Mouse (Mus musculus): ENCODE data around the gene Dna2. TPM values are rescaled to one million over a fixed set of nuclear protein-coding genes. Genes with fewer than 3 reads are reported as not detected.

Gene Dna2
- polyA plus RNA-seq, 1 experiment = 0.77 TPM

- no peaks in the 10 kb centered on the region for H3K27me3 ChIP-seq (ENCODE audit: control insufficient read depth, insufficient read depth, insufficient read length)
- peak within 1 kb of the TSS; percentile 42 for H3ac ChIP-seq (ENCODE audit: control insufficient read depth, insufficient read length)
- H3K4me2 ChIP-seq (ENCODE audit: low read depth) = peak within 1 kb of the TSS; percentile 82
- H3K79me2 ChIP-seq (ENCODE audit: control insufficient read depth, insufficient read depth) = peaks cover 12% of the 10 kb centered on the region
- no peaks in the 10 kb centered on the region for H3K36me3 ChIP-seq (ENCODE audit: control insufficient read depth, insufficient read depth)
- TF ChIP-seq MYOG (IDR thresholded peaks at IDR 0.05; ENCODE audit: control insufficient read depth in 1 of 3, insufficient read depth in 1 of 3, insufficient read length in 2 of 3, low read depth in 2 of 3) (peak in 1 of 3 experiments; percentile 25), POLR2A (IDR thresholded peaks at IDR 0.05; ENCODE audit: insufficient read length, low read depth) (peak; percentile 81), POLR2AphosphoS2 (IDR thresholded peaks at IDR 0.05; ENCODE audit: insufficient read length, low read depth) (peak; percentile 64), SRF (IDR thresholded peaks at IDR 0.05; ENCODE audit: control insufficient read depth, insufficient read length, low read depth) (peak; percentile 80), TCF12 (IDR thresholded peaks at IDR 0.05; ENCODE audit: insufficient read depth, poor library complexity, severe bottlenecking) (no peak), MYOD1 (IDR thresholded peaks at IDR 0.05; ENCODE audit: control insufficient read depth in 1 of 3, insufficient read length in 2 of 3, low read depth in 2 of 3) (no peak)
- H3K4me3 ChIP-seq = peak within 1 kb of the TSS; percentile 54
Measured at GRCm38 (mm10) chr10:62919925-62920765, 26.7 kb upstream of the Dna2 start, which contains the start of gene Slc25a16. Gene Slc25a16 (plus strand): TSS chr10:62920633.

- no peak for TF ChIP-seq TCF3 (IDR thresholded peaks at IDR 0.05; ENCODE audit: insufficient read length, low read depth)
- TF ChIP-seq CEBPB (IDR thresholded peaks at IDR 0.05; ENCODE audit: insufficient read depth, poor library complexity, severe bottlenecking) = no peak
- TF ChIP-seq TCF12 (IDR thresholded peaks at IDR 0.05; ENCODE audit: insufficient read depth, poor library complexity, severe bottlenecking) = no peak
- no peak for TF ChIP-seq POLR2AphosphoS2 (IDR thresholded peaks at IDR 0.05; ENCODE audit: insufficient read length, low read depth)
- TF ChIP-seq REST (IDR thresholded peaks at IDR 0.05; ENCODE audit: insufficient read depth, insufficient read length) = no peak
- TF ChIP-seq MYOG (IDR thresholded peaks at IDR 0.05; ENCODE audit: control insufficient read depth in 1 of 3, insufficient read depth in 1 of 3, insufficient read length in 2 of 3, low read depth in 2 of 3) = no peak
- no peak for TF ChIP-seq E2F4 (IDR thresholded peaks at IDR 0.05; ENCODE audit: insufficient read depth)
- TF ChIP-seq MAX (IDR thresholded peaks at IDR 0.05; ENCODE audit: low read depth) = no peak
- no peak for TF ChIP-seq MYOD1 (IDR thresholded peaks at IDR 0.05; ENCODE audit: control insufficient read depth in 1 of 3, insufficient read length in 2 of 3, low read depth in 2 of 3)
- H3K4me3 ChIP-seq = peak overlapping the region; percentile 54
- H3ac ChIP-seq (ENCODE audit: control insufficient read depth, insufficient read length) = peak overlapping the region; percentile 42
- peak overlapping the region; percentile 77 for H3K4me2 ChIP-seq (ENCODE audit: low read depth)
- peaks cover 12% of the 10 kb centered on the region for H3K79me2 ChIP-seq (ENCODE audit: control insufficient read depth, insufficient read depth)
- H3K27me3 ChIP-seq (ENCODE audit: control insufficient read depth, insufficient read depth, insufficient read length) = no peaks in the 10 kb centered on the region
- H3K36me3 ChIP-seq (ENCODE audit: control insufficient read depth, insufficient read depth) = no peaks in the 10 kb centered on the region
Measured at GRCm38 (mm10) chr10:62920766-62921156, 26.1 kb upstream of the Dna2 start.

- no peaks in the 10 kb centered on the region for H3K36me3 ChIP-seq (ENCODE audit: control insufficient read depth, insufficient read depth)
- H3ac ChIP-seq (ENCODE audit: control insufficient read depth, insufficient read length) = no peak overlapping the region
- no peak overlapping the region for H3K4me2 ChIP-seq (ENCODE audit: low read depth)
- TF ChIP-seq MYOD1 (IDR thresholded peaks at IDR 0.05; ENCODE audit: control insufficient read depth in 1 of 3, insufficient read length in 2 of 3, low read depth in 2 of 3) = no peak
- H3K27me3 ChIP-seq (ENCODE audit: control insufficient read depth, insufficient read depth, insufficient read length) = no peaks in the 10 kb centered on the region
- peaks cover 12% of the 10 kb centered on the region for H3K79me2 ChIP-seq (ENCODE audit: control insufficient read depth, insufficient read depth)
- H3K4me3 ChIP-seq = no peak overlapping the region
Measured at GRCm38 (mm10) chr10:62924096-62924635, 22.7 kb upstream of the Dna2 start.

GRCm38 (mm10) chr10:62932381-62932780, 14.4 kb upstream of the Dna2 start:
- Histone ChIP-seq H3K79me2 (ENCODE audit: control insufficient read depth, insufficient read depth) (no peaks in the 10 kb centered on the region), H3K27me3 (ENCODE audit: control insufficient read depth, insufficient read depth, insufficient read length) (no peaks in the 10 kb centered on the region), H3K36me3 (ENCODE audit: control insufficient read depth, insufficient read depth) (peaks cover 26% of the 10 kb centered on the region), H3K4me2 (ENCODE audit: low read depth) (no peak overlapping the region), H3K4me3 (no peak overlapping the region), H3ac (ENCODE audit: control insufficient read depth, insufficient read length) (no peak overlapping the region)
- TF ChIP-seq POLR2A (IDR thresholded peaks at IDR 0.05; ENCODE audit: insufficient read length, low read depth) (no peak), MYOD1 (IDR thresholded peaks at IDR 0.05; ENCODE audit: control insufficient read depth in 1 of 3, insufficient read length in 2 of 3, low read depth in 2 of 3) (no peak), E2F4 (IDR thresholded peaks at IDR 0.05; ENCODE audit: insufficient read depth) (no peak), TCF3 (IDR thresholded peaks at IDR 0.05; ENCODE audit: insufficient read length, low read depth) (no peak), SRF (IDR thresholded peaks at IDR 0.05; ENCODE audit: control insufficient read depth, insufficient read length, low read depth) (no peak), POLR2AphosphoS2 (IDR thresholded peaks at IDR 0.05; ENCODE audit: insufficient read length, low read depth) (no peak), CEBPB (IDR thresholded peaks at IDR 0.05; ENCODE audit: insufficient read depth, poor library complexity, severe bottlenecking) (no peak), USF1 (IDR thresholded peaks at IDR 0.05; ENCODE audit: low read depth) (no peak)

GRCm38 (mm10) chr10:62944975-62945580, 1.7 kb upstream of the Dna2 start:
- Histone ChIP-seq H3K79me2 (ENCODE audit: control insufficient read depth, insufficient read depth) (no peaks in the 10 kb centered on the region), H3K36me3 (ENCODE audit: control insufficient read depth, insufficient read depth) (no peaks in the 10 kb centered on the region), H3K4me3 (no peak overlapping the region), H3ac (ENCODE audit: control insufficient read depth, insufficient read length) (no peak overlapping the region), H3K4me2 (ENCODE audit: low read depth) (no peak overlapping the region), H3K27me3 (ENCODE audit: control insufficient read depth, insufficient read depth, insufficient read length) (no peaks in the 10 kb centered on the region)
- TF ChIP-seq E2F4 (IDR thresholded peaks at IDR 0.05; ENCODE audit: insufficient read depth) = no peak
- TF ChIP-seq MAX (IDR thresholded peaks at IDR 0.05; ENCODE audit: low read depth) = no peak
- TF ChIP-seq CEBPB (IDR thresholded peaks at IDR 0.05; ENCODE audit: insufficient read depth, poor library complexity, severe bottlenecking) = no peak
- no peak for TF ChIP-seq USF1 (IDR thresholded peaks at IDR 0.05; ENCODE audit: low read depth)
- no peak for TF ChIP-seq MYOD1 (IDR thresholded peaks at IDR 0.05; ENCODE audit: control insufficient read depth in 1 of 3, insufficient read length in 2 of 3, low read depth in 2 of 3)
- TF ChIP-seq SRF (IDR thresholded peaks at IDR 0.05; ENCODE audit: control insufficient read depth, insufficient read length, low read depth) = no peak
